Mouse (Mus musculus): ENCODE data around the gene Eid3.

- no peak for TF ChIP-seq CTCF (IDR thresholded peaks at IDR 0.05; ENCODE audit: extremely low read depth, insufficient read depth, insufficient read length, insufficient replicate concordance)
- no peak for TF ChIP-seq POLR2A (IDR thresholded peaks at IDR 0.05; ENCODE audit: low read depth, low read length)
Observed at GRCm38 (mm10) chr10:82890936-82891335, 24.5 kb downstream of the Eid3 start.
